Mouse (Mus musculus) adrenal gland, adult (tissue): ENCODE measurements around the gene Pdcd7.

Experiments used
- DNase-seq, 2 experiments: peaks; one replicate each; pipeline ENCODE4 v3.0.0; 2022 to 2023; ENCODE audit warnings: low spot score in 1 of 2; ENCODE audit not compliant: inconsistent age in 2 of 2

Pdcd7 gene

DNA sequence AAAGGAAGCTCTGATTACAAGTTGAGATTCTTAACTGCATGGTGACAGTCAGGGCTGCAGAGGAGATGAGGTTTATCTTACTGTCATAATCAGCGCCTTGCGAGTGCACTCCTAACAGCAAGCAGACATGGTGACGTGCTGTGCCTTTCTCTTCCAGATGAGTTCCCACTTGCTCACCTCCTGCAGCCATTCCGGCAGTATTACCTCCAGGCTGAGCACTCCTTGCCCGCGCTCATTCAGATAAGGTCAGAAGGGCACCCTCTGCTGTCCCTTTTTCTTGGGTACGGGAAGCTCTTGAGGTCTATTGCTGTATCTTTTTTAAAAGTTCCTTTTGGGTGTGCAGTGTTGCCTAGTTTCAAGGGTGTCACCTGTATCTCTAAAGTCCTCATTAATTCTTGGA lies 10.7 kb downstream of the Pdcd7 start:
- DNase-seq: peak in 1 of 2 experiments; percentile 30

DNA sequence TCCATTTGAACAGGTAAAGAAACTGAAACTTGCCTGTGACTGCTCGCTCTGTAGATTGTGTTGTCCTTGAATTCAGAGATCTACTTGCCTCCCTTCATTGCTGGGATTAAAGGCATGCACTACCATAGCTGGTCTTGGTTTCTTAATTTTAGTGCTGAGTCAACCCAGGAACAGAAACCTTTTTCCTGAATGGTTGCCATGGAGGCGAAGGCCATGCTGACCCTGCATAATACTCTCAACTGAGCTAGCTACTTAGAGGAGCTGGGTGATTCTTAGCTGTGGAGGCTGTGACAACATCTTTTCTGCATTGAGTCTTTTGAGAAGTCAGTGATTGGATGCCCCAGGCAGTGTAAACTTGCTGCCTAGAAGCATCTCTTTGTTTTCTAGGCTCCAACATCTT lies 11.1 kb downstream of the Pdcd7 start:
- peak; percentile 77 to 90 for DNase-seq

DNA sequence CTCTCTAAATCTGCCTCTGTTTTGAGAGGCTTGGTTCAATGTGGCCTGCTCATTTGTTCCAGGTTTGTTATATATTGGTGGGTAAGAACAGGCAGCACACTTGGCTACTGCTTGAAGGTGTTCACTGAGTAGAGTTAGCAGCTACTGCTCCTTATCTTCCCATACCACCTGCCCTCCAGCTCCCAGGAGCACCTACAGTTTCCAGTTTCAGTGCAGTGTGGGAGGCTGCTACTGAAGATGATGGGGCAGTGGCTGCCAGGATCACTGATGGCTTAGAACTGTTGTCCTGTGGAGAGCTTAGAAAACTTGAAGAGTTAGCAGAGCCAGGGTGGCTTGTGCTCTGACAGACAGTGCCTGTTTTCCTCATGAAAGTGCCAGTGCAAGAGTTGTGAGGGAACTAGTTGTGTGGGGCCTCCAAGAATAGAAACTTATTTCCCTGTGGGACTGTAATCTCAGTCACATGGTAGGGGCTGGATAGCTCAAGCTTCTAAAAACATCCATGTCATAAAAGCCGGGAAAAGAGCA lies 13.1 kb downstream of the Pdcd7 start:
- DNase-seq: no peak

DNA sequence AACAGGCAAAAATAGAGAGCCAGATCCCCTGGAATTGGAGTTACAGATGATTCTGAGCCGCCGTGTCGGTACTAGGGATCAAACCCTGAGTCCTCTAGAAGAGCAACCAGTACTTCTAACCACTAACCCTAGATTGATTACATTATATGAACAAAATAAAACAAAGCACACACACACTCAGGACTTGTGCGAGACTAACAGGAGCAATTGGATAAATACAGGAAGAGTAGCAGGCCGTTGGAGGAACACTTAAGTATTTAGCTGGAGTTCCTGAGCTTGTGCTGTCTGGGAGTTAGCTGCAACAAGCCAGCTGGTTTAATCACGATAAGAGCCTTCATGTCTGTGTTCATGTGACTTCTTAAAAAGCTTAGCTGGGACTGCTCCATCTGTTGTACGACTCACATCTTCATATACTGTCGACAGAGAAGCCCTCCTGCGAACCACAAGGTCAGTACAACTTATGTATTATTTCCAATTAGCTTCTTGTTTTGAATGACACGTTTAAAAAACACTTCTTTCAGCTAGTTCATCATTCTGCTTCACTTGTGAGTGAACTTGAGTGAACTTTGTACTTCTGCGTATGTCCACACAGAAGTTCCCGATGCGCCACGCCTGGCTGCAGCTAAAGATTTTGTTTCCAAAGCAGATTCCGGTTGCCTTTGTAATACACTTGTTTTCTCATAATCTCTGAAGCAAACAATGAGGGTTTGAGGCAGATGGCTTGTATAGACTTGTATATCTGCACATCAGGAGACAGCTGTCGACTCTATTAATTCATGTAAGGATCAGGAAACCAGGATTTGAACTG lies 14.9 kb downstream of the Pdcd7 start, which contains the start of gene Ubap1l:
Gene Ubap1l (plus strand): TSS at position 401 of the 808 bp plus-strand sequence.
- no peak for DNase-seq

DNA sequence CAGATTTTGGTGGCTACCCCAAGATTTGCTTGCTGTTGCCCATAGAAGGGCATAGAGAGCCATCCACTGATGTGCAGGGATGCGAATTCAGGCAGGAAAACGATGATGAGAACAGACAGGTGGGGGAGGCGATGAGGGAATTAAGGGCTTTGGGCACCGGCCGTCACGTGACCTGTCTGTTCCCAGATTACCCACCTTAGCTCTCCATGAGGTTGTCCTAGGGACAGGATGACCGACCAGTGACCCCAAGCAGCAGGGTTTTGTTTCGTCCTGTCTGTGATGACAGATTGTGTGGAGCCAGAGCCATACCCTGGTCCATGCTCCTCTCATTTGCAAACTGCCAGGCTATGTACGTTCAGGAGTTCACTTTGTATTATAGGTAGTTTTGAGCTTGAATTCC lies 17.8 kb downstream of the Pdcd7 start:
- no peak for DNase-seq

DNA sequence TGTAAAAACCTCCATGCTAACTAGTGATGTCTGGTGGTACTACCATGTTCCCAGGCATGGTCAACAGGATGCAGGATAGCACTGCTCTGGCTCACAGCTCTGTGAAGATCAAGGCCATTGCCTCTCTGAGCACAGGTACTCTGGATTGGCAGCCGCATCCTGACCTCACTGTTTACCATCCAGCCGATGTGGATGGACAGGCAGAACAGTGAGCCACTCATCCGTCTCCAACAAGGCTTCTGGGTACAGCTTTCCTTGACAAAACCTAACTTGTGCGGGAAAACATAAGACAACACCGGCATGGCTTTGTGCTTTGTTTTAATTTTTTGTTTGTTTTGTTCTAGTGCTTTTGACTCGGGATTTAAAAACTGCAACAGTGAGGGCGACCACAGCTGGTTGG lies 19.8 kb downstream of the Pdcd7 start:
- DNase-seq: no peak

DNA sequence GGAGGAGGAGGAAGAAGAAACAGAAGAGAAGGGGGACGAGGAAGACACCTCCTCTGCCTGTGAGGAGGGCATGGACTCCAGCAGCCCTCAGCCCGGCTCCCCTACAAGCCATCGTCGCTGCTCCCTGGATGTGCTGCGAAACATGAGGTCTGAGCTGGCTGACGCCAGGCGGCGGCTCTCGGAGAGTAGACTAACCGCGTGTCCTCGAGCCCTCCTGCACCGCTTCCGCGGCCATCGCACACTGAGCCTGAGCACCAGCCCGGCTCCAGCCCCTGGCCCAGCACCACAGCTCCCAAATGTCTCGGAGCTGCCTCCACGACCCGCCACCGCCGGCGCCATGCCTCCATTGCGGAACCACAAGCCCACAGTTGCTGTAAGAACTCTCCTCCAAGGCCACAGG lies 25.9 kb downstream of the Pdcd7 start:
- no peak for DNase-seq

DNA sequence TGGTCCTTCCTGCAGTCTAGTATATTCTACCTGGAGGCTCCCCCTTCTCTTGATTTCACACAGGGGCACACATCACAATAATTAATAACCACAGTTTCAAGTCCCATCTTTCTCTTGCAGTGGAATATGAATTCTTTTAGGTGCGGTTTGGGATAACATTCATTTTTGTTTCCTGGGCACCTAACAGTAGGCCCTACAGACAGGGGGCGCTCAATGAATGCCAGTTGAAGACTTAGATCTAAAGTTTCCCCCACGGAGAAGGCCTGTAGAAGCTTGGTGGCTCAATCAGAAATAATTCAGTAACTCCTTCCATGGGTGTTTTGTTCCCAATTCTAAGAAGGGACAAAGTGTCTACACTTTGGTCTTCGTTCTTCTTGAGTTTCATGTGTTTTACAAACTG lies 26.5 kb downstream of the Pdcd7 start:
- DNase-seq: peak in 1 of 2 experiments; percentile 69

DNA sequence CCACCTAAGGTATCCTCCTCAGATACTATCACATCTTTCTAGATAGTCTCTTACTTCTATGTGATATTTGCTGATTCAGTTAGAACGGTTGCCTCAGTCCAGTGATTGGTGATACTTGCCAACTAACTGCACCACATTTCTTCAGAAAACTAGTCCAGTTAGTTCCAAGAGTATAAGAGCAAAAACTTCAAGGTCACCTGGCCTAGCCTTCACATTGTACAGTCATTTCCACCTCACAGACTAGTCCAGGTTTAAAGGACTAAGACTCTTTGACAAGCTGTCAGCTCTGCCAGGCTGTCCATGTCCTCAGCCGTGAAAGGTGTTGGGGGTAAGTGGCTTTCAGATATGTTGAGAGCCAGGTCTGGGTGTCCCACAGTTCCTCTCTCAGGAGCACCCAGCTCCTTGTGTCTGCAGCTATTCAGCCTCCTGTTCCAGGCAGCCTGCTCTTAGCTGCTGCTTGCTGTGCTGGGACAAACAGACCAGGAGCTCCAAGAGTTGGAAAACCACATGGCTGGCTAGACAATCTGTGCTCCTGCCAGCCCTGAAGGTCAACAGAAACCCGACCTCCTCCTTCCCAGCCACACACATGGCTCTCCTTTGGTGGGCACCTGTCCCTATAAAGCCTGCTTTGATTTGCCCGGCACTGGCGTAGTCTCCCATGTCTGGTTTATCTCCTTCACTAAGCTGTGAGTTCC lies 28.7 kb downstream of the Pdcd7 start:
- DNase-seq: peak in 1 of 2 experiments; percentile 60

DNA sequence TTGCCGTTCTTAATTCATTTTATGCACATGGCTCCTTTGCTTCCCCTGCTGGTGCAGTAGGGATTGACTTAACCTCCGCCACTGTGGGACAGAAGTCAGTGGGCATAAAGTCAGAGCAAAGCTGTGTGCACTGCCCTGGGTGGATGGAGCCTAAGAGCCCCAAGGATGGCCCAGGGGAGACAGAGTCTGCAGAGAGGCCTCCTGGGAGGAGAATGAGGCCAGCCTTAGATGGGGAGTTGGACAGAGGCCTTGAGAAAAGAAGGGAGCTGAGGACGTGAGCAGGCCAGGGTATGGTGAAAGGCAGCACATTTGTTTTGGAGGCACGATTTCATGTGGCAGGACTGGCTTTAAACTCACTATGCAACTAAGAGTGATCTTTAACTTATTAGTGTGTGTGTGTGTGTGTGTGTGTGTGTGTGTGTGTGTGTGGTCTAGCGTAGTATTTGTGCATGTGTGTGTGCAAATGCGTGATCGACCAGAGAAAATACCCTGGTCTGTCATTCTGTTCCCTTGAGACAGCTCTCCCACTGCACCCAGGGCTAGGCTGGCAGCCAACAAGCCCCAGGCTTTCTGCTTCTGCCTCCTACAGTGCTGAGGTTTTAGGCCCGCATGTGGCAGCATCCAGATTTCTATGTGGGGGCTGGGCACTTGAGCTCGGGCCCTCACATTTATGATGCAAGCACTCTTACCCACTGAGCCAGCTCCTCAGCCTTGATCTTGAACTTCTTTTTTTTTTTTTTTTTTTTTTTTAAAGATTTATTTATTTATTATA lies 29.4 kb downstream of the Pdcd7 start:
- DNase-seq: peak in 1 of 2 experiments; percentile 56

DNA sequence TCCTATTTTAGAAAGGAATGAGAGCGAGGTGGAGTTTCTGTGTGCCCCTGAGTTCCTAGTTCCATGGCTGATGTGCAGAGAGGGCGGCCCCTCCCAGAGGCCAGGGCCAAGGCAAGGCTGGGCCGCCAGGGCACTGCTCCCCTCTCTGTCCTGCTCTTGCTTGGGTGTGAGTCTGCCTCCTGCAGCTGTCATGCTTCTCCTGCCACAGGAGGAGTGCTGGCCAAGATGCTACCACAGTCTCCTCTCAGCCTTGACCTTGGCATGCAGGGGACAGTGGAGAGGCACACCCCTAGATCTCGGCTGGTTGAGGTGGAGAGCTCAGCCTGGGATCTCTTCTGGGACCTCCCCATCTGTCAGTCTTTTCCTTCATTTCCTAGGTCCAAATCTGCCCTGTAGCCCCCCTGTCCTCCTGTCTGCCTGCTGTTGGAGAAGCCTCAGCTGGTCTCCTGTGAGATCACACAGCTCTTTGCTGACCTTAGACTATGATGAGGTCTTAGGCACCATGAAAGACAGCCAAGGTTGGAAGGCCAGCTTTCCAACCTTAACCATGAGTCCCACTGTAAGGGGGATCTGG lies 35.2 kb downstream of the Pdcd7 start:
- no peak for DNase-seq

DNA sequence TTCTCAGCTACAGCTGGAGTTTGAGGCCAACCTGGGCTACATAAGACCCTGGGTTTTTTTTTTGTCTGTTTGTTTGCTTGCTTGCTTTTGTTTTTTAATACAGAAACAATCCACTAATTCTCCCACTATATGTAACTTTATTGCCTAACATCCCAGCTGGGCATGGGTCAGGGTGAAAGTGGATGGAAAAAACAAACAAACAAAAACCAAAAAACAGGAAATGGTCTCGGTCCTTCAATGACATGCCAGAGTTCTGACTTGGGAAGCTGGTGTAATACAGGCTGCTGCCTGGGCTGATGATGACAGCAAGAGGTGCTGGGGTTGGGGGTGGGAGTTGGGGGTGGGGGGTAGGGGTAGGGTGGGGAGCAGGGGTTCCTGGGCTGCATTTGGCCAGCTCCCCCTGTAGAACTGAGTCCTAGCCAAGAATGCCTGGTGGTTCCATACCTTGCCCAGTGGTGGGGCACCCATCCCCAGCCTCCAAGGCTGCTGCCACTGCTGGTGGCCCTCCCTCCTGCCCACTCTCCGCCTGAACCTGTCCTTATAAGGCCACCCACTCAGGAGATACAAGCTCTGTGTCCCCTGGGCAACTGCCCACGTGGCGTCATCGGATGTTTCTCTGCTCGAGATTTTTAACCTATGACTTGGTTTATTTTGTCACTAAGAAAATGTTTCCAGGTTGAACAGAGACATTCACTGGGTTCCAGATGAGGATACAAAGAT lies 36.3 kb downstream of the Pdcd7 start:
- no peak for DNase-seq

DNA sequence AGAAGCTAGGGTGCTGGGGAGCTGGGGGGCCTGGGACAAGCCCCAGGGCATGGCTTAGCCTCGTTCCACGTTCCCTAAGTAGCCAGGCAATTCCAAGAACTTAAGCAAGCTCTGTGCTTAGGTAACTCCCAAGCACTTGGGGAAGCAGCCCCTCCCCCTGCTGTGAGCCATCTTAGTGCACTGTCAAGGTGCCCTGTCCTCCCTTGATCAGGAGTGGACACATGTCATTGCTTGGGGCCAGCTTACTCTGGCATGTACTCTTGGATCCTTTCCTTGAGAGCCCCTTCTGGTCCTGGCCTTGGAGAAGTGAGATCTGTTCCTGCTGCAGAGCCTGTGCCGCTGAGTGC lies 36.8 kb downstream of the Pdcd7 start:
- DNase-seq: no peak

DNA sequence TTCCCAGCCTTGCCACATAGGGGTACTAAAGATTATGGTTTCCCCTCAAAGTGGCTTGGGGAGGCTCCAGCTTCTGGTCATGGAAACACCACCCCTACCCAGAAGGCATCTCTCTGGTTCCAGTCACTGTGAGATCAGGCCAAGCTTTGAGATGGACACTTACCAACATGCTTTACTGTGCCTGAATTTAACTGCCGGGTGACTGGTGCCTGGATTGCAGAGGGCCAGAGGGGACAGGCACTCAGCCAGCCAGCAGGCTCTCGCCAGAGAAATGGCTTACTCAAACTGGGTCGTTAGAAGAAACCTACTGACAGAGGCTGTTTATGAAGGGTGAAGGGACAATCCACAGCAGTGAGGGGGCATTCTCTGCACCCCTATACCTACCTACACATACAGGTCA lies 38.4 kb downstream of the Pdcd7 start:
- DNase-seq: peak in 1 of 2 experiments; percentile 49

DNA sequence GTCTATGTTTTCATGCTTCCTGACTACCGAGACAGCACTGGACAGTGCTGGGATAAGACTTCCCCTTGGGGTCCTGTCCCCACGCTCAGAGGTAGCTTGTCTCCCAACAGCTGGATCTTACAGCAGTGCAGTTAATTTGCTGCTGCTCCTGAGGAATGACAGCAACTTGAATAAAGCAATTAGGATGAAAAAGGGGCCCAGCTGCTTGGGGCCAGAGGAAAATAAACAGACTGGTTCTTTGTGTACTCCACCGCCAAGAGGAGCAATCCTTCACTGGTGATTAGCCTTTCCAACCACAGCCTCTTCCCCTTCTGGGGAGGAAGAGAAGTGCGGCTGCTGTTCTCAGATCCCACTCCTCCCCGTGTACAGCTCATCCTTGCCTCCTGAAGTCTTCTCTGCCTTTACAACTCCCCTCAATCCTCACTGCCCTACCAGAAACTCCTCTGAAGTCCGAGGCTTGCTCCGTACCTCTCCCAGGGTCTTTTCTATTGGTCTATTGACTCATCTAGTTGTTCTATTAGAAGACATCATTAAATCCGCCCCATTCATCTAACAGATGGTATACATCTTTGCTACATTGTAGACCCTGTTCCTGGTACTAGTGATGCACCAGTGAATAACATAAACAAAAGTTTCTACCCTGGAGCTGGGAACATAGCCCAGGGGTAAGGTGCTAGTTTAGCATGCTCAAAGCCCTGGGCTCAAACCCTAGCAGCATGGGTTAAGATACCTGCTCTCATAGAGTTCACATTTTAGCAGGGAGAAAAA lies 40.7 kb downstream of the Pdcd7 start:
- DNase-seq: no peak

DNA sequence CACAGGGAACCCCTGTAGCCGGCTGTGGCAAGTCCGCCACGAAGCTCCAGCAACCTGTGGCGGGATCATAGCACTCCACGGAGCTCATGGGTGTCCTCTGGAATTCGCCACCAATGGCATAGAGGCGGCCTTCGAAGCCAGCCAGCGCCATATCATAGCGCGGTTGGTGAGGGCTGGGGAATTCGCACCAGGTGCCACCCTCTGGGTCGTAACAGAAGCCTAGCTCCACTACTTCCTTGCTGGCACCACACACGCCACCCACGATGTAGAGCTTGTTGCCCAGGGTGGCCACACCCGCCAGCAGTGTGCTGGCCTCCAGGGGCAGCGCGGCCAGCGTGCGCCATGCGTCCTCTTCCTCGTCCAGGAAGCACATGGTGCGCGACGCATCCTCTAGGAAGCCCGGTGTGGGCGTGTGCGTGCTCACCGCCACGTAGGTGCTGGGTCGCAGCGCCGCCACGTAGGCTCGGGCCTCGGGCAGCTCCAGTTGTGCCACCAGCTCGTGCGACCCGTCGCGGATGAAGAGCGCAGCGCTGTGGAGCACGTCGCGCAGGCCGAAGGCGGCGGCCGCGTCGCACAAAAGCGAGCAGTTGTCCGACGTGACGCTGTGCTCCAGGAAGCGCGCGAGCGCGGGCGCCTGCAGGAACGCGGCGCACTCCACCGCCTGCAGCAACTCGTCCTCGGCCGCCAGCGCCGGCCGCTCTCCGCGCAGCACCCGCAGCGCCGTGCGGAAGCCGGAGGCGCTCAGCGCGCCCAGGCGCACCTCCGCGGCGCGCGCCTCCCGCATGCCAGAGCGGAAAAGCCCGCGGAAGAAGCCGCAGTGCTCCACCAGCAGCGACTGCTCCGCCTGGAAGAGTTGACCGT lies 45.1 kb downstream of the Pdcd7 start:
- no peak for DNase-seq

DNA sequence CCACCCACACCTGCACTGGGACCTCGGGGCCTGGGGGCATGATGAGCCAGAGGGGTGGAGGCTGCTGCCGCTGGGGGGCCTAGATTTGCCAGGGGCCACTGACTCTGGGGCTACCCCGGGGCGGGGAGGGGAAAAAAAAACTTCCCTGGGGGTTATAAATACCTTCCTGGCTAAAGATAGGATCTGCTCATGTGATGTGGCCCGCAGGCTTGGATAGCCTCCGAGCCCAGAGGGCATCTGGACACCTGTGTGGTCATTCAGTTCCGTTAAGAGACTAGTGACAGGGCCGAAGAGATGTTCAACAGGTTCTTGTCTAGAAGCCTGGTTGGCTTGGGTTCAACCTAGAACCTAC lies 45.7 kb downstream of the Pdcd7 start, which contains the start of gene Kbtbd13:
Gene Kbtbd13 (minus strand): TSS at position 40 of the 352 bp plus-strand sequence.
- DNase-seq: no peak

DNA sequence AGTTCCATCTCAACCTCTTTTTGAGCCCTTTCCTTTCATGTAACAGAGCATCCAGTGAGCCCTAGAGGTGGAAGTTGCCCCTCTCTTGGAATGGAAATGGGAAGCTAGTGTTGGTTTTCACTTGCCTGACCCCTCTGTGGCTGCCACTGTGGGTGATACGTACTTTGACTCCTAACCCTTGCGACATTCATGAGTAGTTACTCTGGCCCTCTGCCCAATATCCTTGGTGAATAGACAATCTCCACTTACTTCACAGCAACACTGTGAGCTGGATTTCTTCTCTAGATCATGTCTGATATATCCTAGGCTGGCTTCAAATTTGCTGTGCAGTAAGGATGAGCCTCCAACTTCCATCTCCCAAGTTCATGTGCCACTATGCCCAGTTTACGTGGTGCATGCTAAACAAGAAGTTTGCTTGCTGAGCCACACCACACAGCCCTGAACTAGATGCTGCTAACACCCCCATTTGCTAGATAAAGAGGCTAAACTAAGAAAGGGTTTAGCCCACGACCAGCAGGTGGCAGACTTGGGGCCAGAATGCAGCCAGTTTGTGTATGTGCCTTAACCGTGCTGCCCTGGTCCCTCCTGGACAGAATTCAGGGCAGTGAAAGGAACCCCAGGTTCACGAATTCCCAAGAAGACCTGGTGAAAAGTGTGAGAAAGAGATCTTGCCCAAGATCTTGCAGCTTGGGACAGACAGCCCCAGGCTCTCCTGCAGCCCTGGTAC lies 46.9 kb downstream of the Pdcd7 start:
- DNase-seq: peak; percentile 69 to 92
